Mouse (Mus musculus) layer of hippocampus, adult 11-12 months (tissue): Measurements from ENCODE around the gene Cyp3a59.
"Not testable (repeated sequence)": the region's sequence is repeated elsewhere in the genome, so short reads cannot be mapped to it uniquely, and the experiment has no call there.

ENCODE experiments used
- DNase-seq: peaks from one replicate; pipeline ENCODE4 v3.0.0; 2022; ENCODE audit warnings: low spot score

Cyp3a59 gene

DNA sequence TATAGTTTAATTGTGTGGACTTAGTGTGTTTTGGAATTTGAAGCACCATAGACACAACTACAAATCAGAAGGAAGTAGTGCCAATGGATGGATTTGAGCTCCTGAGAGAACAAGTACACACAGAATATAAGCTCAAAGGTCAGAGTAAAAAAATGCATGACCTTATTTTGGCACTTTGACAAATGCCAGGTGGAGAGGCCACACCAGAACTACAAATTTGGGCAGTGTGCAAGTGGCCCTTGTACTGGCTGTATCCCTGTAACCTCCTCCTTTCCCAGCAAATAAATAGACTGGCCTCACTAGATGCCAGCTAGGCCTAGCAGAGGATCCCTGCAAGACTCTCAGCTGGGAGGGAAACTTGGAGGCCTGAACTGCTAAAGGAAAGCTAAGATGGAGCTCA, at the start of gene Cyp3a59:
Gene Cyp3a59 (plus strand): TSS at position 313 of the 400 bp plus-strand sequence.
- DNase-seq: not testable (repeated sequence)

DNA sequence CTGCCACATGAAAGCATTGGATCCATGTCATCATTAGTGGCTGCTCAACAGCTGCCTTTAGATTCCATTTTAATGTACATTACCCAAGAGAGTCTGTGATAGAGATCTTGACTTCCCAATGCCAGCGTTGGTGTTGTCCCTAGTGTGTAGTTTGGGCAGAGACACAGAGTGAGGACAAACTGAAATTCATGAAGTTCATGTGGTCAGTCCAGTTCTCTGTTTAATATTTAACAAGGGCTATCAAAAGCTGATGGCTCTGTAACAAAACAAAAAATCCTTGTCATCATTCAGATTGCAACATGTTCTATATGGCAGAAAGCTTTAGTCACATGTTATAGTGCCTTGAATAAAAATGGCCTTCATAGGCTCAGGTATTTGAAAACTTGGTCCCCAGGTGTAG, 9.0 kb upstream of the Cyp3a59 start:
- no peak for DNase-seq

DNA sequence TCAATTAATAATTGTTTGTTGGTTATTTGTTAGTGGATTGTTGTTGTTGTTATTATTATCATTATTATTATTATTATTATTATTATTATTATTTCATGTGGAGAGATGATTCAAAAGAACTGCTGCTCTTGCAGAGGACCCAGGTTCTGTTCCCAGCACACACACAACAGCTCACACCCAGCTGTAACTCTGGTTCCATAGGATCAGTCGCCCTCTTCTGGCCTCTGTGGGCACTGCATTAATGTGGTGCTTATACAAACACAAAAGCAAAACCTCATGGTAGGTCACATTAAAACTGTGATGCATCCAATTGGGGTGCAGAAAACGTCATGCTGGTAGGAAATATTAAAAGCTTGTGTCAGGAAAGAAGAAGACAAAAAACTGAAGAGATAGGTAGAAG, 68.8 kb downstream of the Cyp3a59 start:
- no peak for DNase-seq

GRCm38 (mm10) chr5:146150454-146150853, 71.4 kb downstream of the Cyp3a59 start:
- DNase-seq: no peak

DNA sequence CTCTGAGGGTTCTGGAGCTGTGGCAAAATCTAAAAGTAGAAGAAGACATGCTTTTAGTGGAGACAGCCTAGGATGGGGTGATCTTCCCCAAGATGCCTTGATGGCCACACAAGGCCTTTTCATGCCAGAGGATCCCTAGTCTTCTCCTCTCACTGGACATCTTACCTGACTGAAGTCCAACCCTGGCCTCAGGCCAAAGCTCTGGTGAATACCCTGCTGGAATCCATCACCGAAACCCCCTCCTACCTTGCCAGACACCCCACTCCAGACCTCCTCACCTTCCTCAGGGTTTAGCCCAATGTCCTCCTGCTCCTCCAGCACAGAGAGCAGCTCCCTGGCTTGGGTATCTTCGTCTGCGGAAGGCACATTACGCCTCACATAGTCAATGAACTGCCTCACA, 79.3 kb downstream of the Cyp3a59 start:
- DNase-seq: not testable (repeated sequence)

GRCm38 (mm10) chr5:146160439-146160838, 81.4 kb downstream of the Cyp3a59 start, which contains the start of gene Gm5565:
TSS of gene Gm5565 (minus strand) at chr5:146160539.
- not testable (repeated sequence) for DNase-seq
